Mouse (Mus musculus): ENCODE data around the gene Erbb4.

- TF ChIP-seq POLR2A (IDR thresholded peaks at IDR 0.05; ENCODE audit: low read depth, low read length) (no peak), CTCF (IDR thresholded peaks at IDR 0.05; ENCODE audit: extremely low read depth, insufficient read length, insufficient replicate concordance, low read depth, low read length) (no peak)
Measured at GRCm38 (mm10) chr1:68823116-68823644, 284.7 kb downstream of the Erbb4 start.

Data from small intestine, adult 2 months (tissue).